Mouse (Mus musculus) MEL (cell line): ENCODE data around the gene Rhov. TPM values are rescaled to one million over a fixed set of nuclear protein-coding genes. Genes with fewer than 3 reads are reported as not detected.
A peak's percentile ranks its signal among the peaks of the same experiment; 100 is the strongest.

Experiments used
- DNase-seq: peaks from one replicate; pipeline ENCODE4 v3.0.0; 2011; ENCODE audit warnings: low read depth, low spot score
- H3K27ac ChIP-seq: 2 replicates; pipeline ENCODE4 v1.5.1; 2012; ENCODE audit warnings: low read depth, mild to moderate bottlenecking, control low read depth, low read length, moderate library complexity; ENCODE audit not compliant: control insufficient read depth
- H3K27me3 ChIP-seq, 2 experiments: fragments of 150-350 bp in 1 of 2; sonication (generic) in 1 of 2; 2 replicates each; pipeline ENCODE4 v1.6.1; 2012; ENCODE audit warnings: low read length in 2 of 2, mild to moderate bottlenecking in 2 of 2, improper control_type of control experiment in 1 of 2, moderate library complexity in 1 of 2; ENCODE audit not compliant: insufficient read depth in 2 of 2, control insufficient read depth in 1 of 2
- H3K36me3 ChIP-seq, 2 experiments: 2 replicates each; pipeline ENCODE4 v1.6.1; 2012 to 2014; ENCODE audit warnings: low read length in 2 of 2, improper control_type of control experiment in 1 of 2, inconsistent platforms in 1 of 2, mild to moderate bottlenecking in 1 of 2; ENCODE audit not compliant: insufficient read depth in 2 of 2, control insufficient read depth in 1 of 2
- H3K4me1 ChIP-seq, 2 experiments: fragments of 150-350 bp in 1 of 2; sonication (generic) in 1 of 2; 2 replicates each; pipeline ENCODE4 v1.6.1; 2012; ENCODE audit warnings: low read length in 2 of 2, improper control_type of control experiment in 1 of 2, mild to moderate bottlenecking in 1 of 2; ENCODE audit not compliant: insufficient read depth in 2 of 2, control insufficient read depth in 1 of 2
- H3K4me3 ChIP-seq, 2 experiments: fragments of 150-350 bp in 1 of 2; sonication (generic) in 1 of 2; 2 replicates each; pipeline ENCODE4 v1.5.1; 2012; ENCODE audit warnings: low read depth in 2 of 2, low read length in 2 of 2, mild to moderate bottlenecking in 2 of 2, moderate library complexity in 2 of 2, control low read depth in 1 of 2, improper control_type of control experiment in 1 of 2; ENCODE audit not compliant: control insufficient read depth in 1 of 2, insufficient read depth in 1 of 2
- H3K79me2 ChIP-seq: 2 replicates; pipeline ENCODE4 v1.6.1; 2012; ENCODE audit warnings: mild to moderate bottlenecking, low read length, moderate library complexity; ENCODE audit not compliant: control insufficient read depth, poor library complexity, insufficient read depth
- H3K9ac ChIP-seq: 2 replicates; pipeline ENCODE4 v1.6.1; 2012; ENCODE audit warnings: low read depth, mild to moderate bottlenecking, control low read depth, low read length, moderate library complexity; ENCODE audit not compliant: control insufficient read depth, poor library complexity, severe bottlenecking
- H3K9me3 ChIP-seq: fragments of 150-350 bp; sonication (generic); replicated peaks from 2 replicates; pipeline ENCODE4 v1.6.1; 2012; ENCODE audit warnings: mild to moderate bottlenecking, low read length, improper control_type of control experiment, moderate library complexity; ENCODE audit not compliant: insufficient read depth
- CHD1 ChIP-seq: IDR thresholded peaks from 2 replicates; pipeline ENCODE4 v1.6.1; 2012; ENCODE audit warnings: low read depth, mild to moderate bottlenecking, inconsistent platforms, low read length, improper control_type of control experiment
- E2F4 ChIP-seq: IDR thresholded peaks from 2 replicates; pipeline ENCODE4 v1.6.1; 2011; ENCODE audit warnings: low read depth, low read length, improper control_type of control experiment, borderline replicate concordance
- EP300 ChIP-seq, 2 experiments: IDR thresholded peaks; 2 replicates each; pipeline ENCODE4 v1.6.1; 2011; ENCODE audit warnings: improper control_type of control experiment in 2 of 2, low read length in 2 of 2, low read depth in 1 of 2, mild to moderate bottlenecking in 1 of 2
- ETS1 ChIP-seq: IDR thresholded peaks from 2 replicates; pipeline ENCODE4 v1.6.1; 2012; ENCODE audit warnings: low read depth, mild to moderate bottlenecking, inconsistent platforms, low read length, improper control_type of control experiment, moderate library complexity
- GATA1 ChIP-seq: IDR thresholded peaks from 2 replicates; pipeline ENCODE4 v1.6.1; 2011; ENCODE audit warnings: low read depth, low read length, improper control_type of control experiment
- JUND ChIP-seq: IDR thresholded peaks from 2 replicates; pipeline ENCODE4 v1.6.1; 2011; ENCODE audit warnings: low read depth, mild to moderate bottlenecking, improper control_type of control experiment, low read length
- MEF2A ChIP-seq: IDR thresholded peaks from 2 replicates; pipeline ENCODE4 v1.6.1; 2014; ENCODE audit warnings: low read depth, mild to moderate bottlenecking, inconsistent platforms, low read length, improper control_type of control experiment; ENCODE audit not compliant: poor library complexity, insufficient replicate concordance, severe bottlenecking; ENCODE audit errors: extremely low read depth
- MXI1 ChIP-seq: IDR thresholded peaks from 2 replicates; pipeline ENCODE4 v1.6.1; 2011; ENCODE audit warnings: mild to moderate bottlenecking, low read depth, low read length, improper control_type of control experiment
- MYB ChIP-seq: IDR thresholded peaks from 2 replicates; pipeline ENCODE4 v1.6.1; 2011; ENCODE audit warnings: mild to moderate bottlenecking, low read depth, low read length, improper control_type of control experiment
- MYC ChIP-seq: IDR thresholded peaks from 2 replicates; pipeline ENCODE4 v1.6.1; 2011; ENCODE audit warnings: low read depth, mild to moderate bottlenecking, low read length, improper control_type of control experiment, moderate library complexity
- POLR2AphosphoS2 ChIP-seq: IDR thresholded peaks from 2 replicates; pipeline ENCODE4 v1.6.1; 2011; ENCODE audit warnings: low read length, improper control_type of control experiment
- RCOR1 ChIP-seq: IDR thresholded peaks from 2 replicates; pipeline ENCODE4 v1.6.1; 2012; ENCODE audit warnings: low read depth, mild to moderate bottlenecking, inconsistent platforms, low read length, improper control_type of control experiment
- TAL1 ChIP-seq: IDR thresholded peaks from 2 replicates; pipeline ENCODE4 v1.6.1; 2012; ENCODE audit warnings: mild to moderate bottlenecking, inconsistent platforms, low read length, moderate library complexity, mixed read lengths
- TCF12 ChIP-seq: IDR thresholded peaks from 2 replicates; pipeline ENCODE4 v1.6.1; 2014; ENCODE audit warnings: low read depth, mild to moderate bottlenecking, inconsistent platforms, low read length, improper control_type of control experiment, moderate library complexity
- UBTF ChIP-seq: IDR thresholded peaks from 2 replicates; pipeline ENCODE4 v1.6.1; 2012; ENCODE audit warnings: low read depth, mild to moderate bottlenecking, inconsistent platforms, low read length, improper control_type of control experiment, moderate library complexity, borderline replicate concordance; ENCODE audit not compliant: insufficient read depth
- USF1 ChIP-seq: IDR thresholded peaks from 2 replicates; pipeline ENCODE4 v1.6.1; 2014; ENCODE audit warnings: low read depth, mild to moderate bottlenecking, inconsistent platforms, low read length, improper control_type of control experiment, moderate library complexity
- polyA plus RNA-seq, 2 experiments: library from polyadenylated mRNA; stranded (reverse) in 1 of 2; unstranded in 1 of 2; fragments of >175 nt in 1 of 2; fragments of >200 nt in 1 of 2; gene quantifications; 2 replicates each; pipeline versions ENCODE4 v1.2.1 to v1.2.4; 2012; ENCODE audit warnings: low replicate concordance in 2 of 2, low read depth in 1 of 2; ENCODE audit not compliant: insufficient read length in 2 of 2, insufficient read depth in 1 of 2, missing spikeins in 1 of 2
- total RNA-seq: library from RNA; depleted of rRNA; stranded (reverse); fragments of 300-350 nt; gene quantifications from 2 replicates; pipeline ENCODE4 v1.2.3, GENCODE M21; 2012

The Rhov gene
- total and polyA plus RNA-seq, 3 experiments, result not detected

DNA sequence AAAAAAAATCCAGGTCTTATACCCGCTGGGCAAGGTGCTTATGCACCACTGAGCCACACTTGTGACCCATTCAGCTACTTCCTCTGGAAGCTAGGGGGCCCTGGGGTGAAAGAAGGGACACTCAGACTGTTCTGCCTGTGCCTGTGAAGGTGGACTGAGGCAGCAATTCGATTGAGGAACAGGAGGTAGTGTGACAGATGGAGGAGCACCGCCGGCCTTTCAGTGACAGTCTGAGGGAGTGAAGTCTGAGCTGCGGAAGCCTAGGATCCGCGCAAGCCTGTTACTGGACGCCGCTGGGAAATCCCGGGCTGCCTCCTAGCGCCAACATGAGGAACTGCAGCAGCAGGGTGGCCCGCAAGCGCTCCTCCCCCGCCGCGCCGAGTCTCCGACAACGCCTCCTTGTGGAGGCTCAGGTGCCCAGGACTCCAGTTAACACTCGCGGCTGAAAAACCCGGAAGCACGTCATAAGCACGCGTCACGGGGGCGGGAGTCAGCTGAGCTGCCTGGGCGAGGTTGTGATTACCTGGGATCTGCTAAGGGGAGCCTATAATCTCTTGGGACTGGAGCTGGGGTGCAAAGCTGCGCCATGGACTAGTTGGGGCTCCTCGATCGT, 17.3 kb upstream of the Rhov start, which contains the start of gene Vps18 (continued):
- 0 out of 2 replicates have a peak, but pooled peaks have one; percentile 34 for TF ChIP-seq MYC
- no peak for TF ChIP-seq GATA1
- TF ChIP-seq RCOR1, result peak; percentile 51; the same call in 1 of the 2 replicates
- no peak for TF ChIP-seq TAL1
- TF ChIP-seq JUND, result no peak
- TF ChIP-seq MXI1, result peak; percentile 72
- TF ChIP-seq CHD1, result no peak
- TF ChIP-seq MEF2A, result 0 out of 2 replicates have a peak, but pooled peaks have one; percentile 13
- peak; percentile 87 for TF ChIP-seq USF1
- TF ChIP-seq EP300 (IDR thresholded peaks at IDR 0.05; ENCODE audit: low read depth in 1 of 2, low read length in 2 of 2), result peak in 1 of 2 experiments; percentile 46; a peak in 1 of 4 replicates
- peak; percentile 61; the same call in 1 of the 2 replicates for TF ChIP-seq POLR2AphosphoS2

DNA sequence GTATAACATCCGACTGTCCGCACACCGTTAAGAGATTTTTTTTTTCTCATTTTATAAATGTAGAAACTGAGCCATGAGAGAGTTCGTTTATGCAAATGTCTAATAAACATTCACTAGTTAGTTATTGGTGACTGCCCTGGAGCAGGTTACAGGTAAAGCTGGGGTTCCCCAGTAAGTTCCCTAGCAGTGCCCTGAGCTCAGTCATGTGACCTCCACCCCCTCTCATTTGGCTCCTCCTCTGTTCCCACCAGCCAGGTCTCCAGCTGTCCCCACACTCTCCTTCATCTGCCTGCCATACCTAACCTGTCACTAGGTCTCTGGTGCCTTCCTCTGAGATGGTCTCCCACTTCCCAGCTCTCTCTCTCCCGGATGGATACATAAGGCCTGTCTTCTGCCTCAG, 16.3 kb upstream of the Rhov start:
- Histone ChIP-seq H3K36me3 (no peaks in the 10 kb centered on the region; a peak in 2 of 4 replicates), H3K27ac (no peak overlapping the region), H3K27me3 (no peaks in the 10 kb centered on the region), H3K79me2 (peaks cover 24% of the 10 kb centered on the region), H3K4me1 (peaks cover 0 to 7% of the 10 kb centered on the region in 2 experiments; a peak in 1 of 4 replicates), H3K9me3 (no peaks in the 10 kb centered on the region), H3K9ac (peak overlapping the region; percentile 65), H3K4me3 (peak overlapping the region in 1 of 2 experiments; percentile 51; a peak in 2 of 4 replicates)
- DNase-seq, result no peak
- TF ChIP-seq E2F4 (no peak), USF1 (peak; percentile 80)

DNA sequence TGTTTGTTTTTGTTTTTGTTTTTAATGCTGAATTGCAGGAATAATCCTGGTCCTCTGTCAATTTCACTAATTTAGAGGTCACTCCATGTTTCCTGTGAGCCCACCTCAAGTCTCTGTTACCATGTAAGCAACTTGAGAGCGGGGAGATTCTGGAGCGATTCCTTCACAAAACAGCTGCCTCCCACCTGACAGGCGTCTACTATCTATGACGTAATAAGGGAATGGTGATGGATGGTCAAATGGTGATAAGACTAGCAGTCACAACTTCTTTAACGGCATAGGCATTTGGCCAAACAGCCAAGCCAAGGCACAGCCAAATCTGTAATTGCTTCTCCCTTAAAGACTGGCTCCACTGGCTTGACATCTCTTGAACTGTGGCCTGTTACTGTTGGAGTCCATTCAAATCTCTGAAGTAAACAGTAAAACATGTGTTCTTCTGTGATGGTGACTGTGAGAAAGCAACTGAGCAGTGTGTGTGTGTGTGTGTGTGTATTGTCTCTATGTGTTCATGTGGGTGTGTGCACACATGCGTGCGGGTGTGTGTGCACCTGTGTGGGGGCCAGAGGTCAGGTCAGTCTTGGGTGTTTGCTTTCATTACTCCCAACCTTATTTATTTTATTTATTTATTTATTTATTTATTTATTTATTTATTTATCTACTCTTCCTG, 11.0 kb upstream of the Rhov start:
- H3K27me3 ChIP-seq, result no peaks in the 10 kb centered on the region
- no peak overlapping the region for H3K27ac ChIP-seq
- H3K36me3 ChIP-seq, result no peaks in the 10 kb centered on the region; a peak in 1 of 4 replicates
- no peak for TF ChIP-seq RCOR1
- no peak for TF ChIP-seq UBTF
- TF ChIP-seq EP300 (IDR thresholded peaks at IDR 0.05; ENCODE audit: low read depth in 1 of 2, low read length in 2 of 2), result peak in 1 of 2 experiments; percentile 45; a peak in 2 of 4 replicates
- TF ChIP-seq MYB, result no peak
- TF ChIP-seq ETS1, result peak; percentile 74
- TF ChIP-seq USF1, result 0 out of 2 replicates have a peak, but pooled peaks have one; percentile 16
- 0 out of 2 replicates have a peak, but pooled peaks have one; percentile 28 for TF ChIP-seq TCF12
- H3K79me2 ChIP-seq, result no peaks in the 10 kb centered on the region
- H3K9ac ChIP-seq, result no peak overlapping the region
- H3K4me1 ChIP-seq, result peaks cover 0 to 5% of the 10 kb centered on the region in 2 experiments; a peak in 3 of 4 replicates
- H3K4me3 ChIP-seq, result no peak overlapping the region; a peak in 1 of 4 replicates
- DNase-seq, result no peak
- no peaks in the 10 kb centered on the region for H3K9me3 ChIP-seq
